Mouse (Mus musculus): Measurements from ENCODE around the gene Gpr37. TPM values are rescaled to one million over a fixed set of nuclear protein-coding genes. Genes with fewer than 3 reads are reported as not detected.
A peak's percentile ranks its signal among the peaks of the same experiment; 100 is the strongest.

The Gpr37 gene
- 10 to 100 TPM in 1 of 2 experiments, 1 to 10 TPM in 1; 7.8 to 13.6 TPM for total RNA-seq (2021)
- long read RNA-seq, experiment 1, full-length matches to known transcripts, result 41 of 43 reads
- long read RNA-seq, experiment 1, partial matches to known transcripts, result 0 of 43 reads
- long read RNA-seq, experiment 1, other reads (novel, unspliced or antisense), result 2 of 43 reads
- long read RNA-seq, experiment 2, full-length matches to known transcripts, result 20 of 21 reads
- long read RNA-seq, experiment 2, partial matches to known transcripts, result 0 of 21 reads
- long read RNA-seq, experiment 2, other reads (novel, unspliced or antisense), result 1 of 21 reads

GRCm38 (mm10) chr6:25690629-25691028 is at the start of gene Gpr37:
Gene Gpr37 (minus strand): TSS chr6:25690729.
- DNase-seq (ENCODE audit: low spot score in 2 of 2), result no peak
- intact Hi-C loops (cut with DNase I), result no loop called here

GRCm38 (mm10) chr6:25736533-25736932 is 46.0 kb upstream of the Gpr37 start:
- DNase-seq (ENCODE audit: low spot score in 2 of 2), result no peak
- intact Hi-C loops (cut with DNase I), result no loop called here

DNA sequence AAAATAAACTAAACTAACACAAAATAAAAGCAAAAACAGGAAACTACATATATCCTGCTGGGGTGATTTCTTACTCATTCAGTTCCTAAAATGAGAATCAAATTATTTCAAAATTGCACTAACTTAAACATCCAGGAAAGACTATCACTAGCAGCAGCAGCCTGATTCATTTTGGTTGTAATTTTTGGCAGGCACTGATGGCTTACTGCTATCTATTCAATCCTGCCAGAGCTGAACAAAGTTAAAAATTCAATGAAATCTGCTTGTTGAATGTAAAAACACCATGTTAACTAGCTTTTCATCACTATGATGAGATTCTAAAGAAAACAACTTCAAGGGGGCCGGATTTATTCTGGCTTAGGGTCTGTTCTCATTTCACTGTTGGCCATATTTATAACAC is 36.0 kb upstream of the Gpr37 start:
- intact Hi-C loops (cut with DNase I), result no loop called here
- no peak for DNase-seq (ENCODE audit: low spot score in 2 of 2)

- intact Hi-C loops (cut with DNase I), result no loop called here
- DNase-seq (ENCODE audit: low spot score in 2 of 2), result no peak
Observed at GRCm38 (mm10) chr6:25710601-25711000, 20.1 kb upstream of the Gpr37 start.

DNA sequence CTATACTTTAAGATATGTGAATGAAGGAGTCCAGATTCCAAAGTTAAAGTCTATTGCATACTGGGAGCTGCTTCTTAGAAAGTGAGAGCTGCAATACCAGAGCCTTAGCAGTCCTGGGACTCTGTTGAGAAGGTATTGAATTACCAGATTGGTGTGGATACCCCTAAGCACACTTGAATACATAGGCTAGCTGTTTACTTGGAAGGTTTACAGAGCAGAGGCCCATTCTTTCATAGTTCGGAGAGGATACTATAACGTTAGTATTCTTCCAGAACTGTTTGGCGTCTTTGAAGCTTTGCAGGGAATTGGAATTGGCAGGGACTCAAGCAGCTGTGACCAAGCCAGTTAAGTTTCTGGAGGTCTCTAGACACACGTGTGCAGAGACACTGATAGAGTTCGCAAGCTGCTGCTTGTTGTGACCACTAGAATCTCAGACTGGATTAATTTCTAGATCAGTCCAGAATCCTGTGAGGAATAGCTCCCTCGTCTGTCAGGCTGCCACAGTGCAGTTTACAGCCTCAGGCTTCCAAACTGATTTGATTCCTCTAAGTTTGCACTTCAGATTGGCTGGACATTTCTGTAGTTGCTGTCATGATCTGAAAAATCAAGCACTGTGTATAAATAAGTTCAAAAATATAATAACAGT is 18.8 kb upstream of the Gpr37 start:
- intact Hi-C loops (cut with DNase I), result loop anchor here (2.0 to 10.0 kb wide), 2 partner anchors 395 to 689 kb away; no protein-coding TSS in a partner anchor
- peak; percentile 61 to 71 for DNase-seq (ENCODE audit: low spot score in 2 of 2)

GRCm38 (mm10) chr6:25699956-25700355 is 9.4 kb upstream of the Gpr37 start:
- intact Hi-C loops (cut with DNase I), result loop anchor here (10.0 kb wide), 1 partner anchor 385 kb away; no protein-coding TSS in a partner anchor
- DNase-seq (ENCODE audit: low spot score in 2 of 2), result no peak

GRCm38 (mm10) chr6:25690284-25690605 is 284 bp downstream of the Gpr37 start:
- intact Hi-C loops (cut with DNase I), result no loop called here

DNA sequence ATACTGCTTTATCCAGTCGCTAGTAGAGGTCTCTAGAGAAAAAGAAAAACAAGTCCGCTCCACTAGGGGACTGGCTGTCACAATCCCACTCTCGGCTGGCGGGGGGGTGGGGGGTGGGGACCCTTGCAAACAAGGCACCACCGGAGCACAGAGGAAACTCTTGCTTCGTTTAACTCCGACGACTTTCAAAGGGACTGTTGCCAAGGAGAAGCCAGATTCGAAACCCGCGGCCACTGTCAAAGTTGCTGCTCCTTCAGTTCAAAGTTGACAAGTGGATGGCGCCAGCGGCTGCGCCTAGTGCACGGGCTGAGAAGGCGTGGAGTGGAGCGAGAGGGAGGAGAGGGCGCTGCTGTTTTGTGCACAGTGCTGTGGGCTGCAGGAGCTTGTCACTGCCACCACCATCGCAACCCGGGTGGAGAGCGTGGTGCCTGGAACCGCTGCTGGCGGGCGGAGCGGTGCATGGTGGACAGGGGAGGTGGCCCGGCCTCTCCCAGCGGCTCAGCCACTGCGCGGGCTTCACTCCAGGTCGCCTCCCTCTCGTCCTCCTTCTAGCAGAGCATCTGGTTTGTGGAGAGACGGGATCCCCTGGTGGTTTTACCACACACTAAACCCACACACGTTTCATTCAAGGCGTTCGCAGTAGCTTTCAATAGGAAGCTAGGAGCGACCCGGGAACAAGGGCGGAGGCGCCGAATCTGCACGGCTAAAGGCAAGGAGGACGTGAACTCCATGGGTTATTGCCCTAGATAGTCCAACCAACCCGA is 827 bp downstream of the Gpr37 start:
- intact Hi-C loops (cut with DNase I), result no loop called here

More at GRCm38 (mm10) chr6:25690284-25690605, 284 bp downstream of the Gpr37 start:
- peak; percentile 46 to 57 for DNase-seq (ENCODE audit: low spot score in 2 of 2)

DNA sequence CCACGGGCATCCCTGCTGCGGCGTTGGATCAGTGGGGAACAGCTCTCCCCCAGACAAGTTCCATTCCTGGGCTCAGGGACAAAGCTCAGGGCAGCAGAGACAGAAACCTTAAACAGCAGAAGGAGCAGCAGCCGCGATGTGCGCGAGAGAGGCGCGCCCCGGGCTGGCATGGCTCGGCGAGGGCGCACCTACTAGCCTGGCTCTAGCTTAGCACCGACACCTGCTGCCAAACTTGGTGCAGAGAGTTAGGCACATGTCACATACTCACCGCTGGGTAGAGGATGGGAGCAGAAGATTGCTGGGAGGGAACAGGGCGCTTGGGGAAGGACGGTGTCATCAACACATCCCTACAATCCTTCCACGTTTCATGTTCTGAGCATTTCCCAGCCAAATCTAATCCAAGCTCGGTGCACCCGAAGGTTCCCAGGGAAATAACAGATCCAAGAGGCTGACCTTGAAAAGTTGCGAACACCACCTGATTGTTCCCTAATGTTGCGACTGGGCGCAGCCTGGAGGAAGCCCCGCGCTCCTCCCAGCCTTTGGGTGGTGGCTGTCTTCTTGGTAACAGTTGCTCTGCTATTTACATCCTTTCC is 1.5 kb downstream of the Gpr37 start:
- peak; percentile 10 to 11 for DNase-seq (ENCODE audit: low spot score in 2 of 2)
- intact Hi-C loops (cut with DNase I), result no loop called here

More for the DNA sequence above, 827 bp downstream of the Gpr37 start:
- peak; percentile 39 to 48 for DNase-seq (ENCODE audit: low spot score in 2 of 2)

DNA sequence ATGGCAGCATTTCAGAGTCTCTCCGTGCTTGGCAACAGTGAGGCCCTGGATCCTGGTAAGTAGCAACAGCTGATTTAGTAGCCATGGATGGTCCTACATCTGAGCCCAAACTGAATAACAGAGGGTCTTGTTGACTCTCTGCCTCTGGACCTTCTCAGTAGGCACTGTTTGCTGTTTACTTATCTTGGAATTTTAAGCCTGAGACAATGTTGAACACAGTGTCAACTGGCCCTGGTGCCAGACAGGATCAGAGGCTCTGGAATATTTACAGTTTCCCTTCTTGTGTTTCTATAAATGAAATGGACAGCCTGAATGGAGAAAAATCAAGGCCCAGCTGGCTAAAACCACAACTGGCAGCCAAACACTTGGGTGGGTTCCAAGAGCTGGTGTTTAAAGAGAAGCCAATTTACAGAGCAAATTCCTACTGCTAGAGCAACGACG is 3.7 kb downstream of the Gpr37 start:
- intact Hi-C loops (cut with DNase I), result no loop called here
- DNase-seq (ENCODE audit: low spot score in 2 of 2), result peak in 1 of 2 experiments; percentile 43

DNA sequence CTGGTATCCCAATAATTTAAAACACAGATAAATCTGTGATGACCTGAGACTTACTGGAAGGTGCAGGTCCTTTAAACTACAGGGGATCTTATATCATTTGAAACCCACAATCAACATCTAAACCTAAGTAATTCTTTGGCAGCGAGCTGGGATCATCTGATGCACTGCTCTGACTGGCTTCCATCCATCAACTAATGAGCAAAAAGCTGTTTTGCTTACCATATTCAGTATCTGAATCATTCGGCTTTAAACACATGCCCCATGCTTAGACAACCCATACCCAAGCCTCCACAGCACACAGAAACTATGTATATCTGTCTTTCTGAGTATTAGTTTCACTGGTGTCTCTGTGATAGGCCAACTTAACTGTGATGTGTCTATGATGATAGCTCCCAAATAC is 6.1 kb downstream of the Gpr37 start:
- no peak for DNase-seq (ENCODE audit: low spot score in 2 of 2)
- intact Hi-C loops (cut with DNase I), result no loop called here

- no peak for DNase-seq (ENCODE audit: low spot score in 2 of 2)
- intact Hi-C loops (cut with DNase I), result no loop called here
Observed at GRCm38 (mm10) chr6:25675111-25675510, 15.4 kb downstream of the Gpr37 start.

DNA sequence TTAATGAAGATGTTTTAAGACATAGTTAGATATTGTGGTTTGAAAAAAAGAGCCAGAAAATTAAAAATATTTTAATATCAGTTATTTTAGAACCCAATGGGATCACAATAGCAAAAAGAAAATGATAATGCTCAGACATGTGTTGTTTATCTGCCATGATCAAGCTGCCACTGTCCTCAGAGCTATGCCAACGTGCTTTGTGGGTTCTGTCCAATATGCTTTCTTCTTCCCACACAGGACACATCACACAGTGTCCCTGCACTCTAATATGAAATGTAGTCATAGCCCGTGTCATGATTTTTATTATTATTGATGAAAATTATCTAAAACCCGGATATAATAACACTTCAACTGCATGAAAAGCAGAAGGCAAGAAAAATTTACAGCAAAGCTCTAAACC is 16.7 kb downstream of the Gpr37 start:
- intact Hi-C loops (cut with DNase I), result no loop called here
- DNase-seq (ENCODE audit: low spot score in 2 of 2), result no peak

GRCm38 (mm10) chr6:25670150-25670549 is 20.4 kb downstream of the Gpr37 start:
- intact Hi-C loops (cut with DNase I), result no loop called here
- DNase-seq (ENCODE audit: low spot score in 2 of 2), result no peak

DNA sequence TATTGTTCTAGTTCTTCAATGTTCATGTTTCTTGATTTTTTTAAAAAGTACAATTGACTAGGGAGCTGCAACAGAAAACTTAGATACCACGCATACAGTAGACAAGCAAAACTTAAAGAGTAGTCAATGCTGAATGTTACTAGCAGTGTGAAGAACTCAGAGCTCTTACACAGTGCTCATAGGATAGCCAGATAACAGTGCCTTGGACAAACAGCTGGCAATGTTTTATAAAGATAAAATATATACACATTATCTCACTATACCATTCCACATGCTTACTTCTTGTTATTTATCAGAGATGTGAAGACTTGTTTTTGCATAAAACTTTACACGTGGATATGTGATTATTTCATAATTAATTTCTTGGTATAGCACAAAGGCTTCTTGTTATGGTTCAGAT is 26.6 kb downstream of the Gpr37 start:
- no peak for DNase-seq (ENCODE audit: low spot score in 2 of 2)
- intact Hi-C loops (cut with DNase I), result no loop called here

- DNase-seq (ENCODE audit: low spot score in 2 of 2), result no peak
Observed at GRCm38 (mm10) chr6:25659924-25660675, 30.4 kb downstream of the Gpr37 start.

More at GRCm38 (mm10) chr6:25659924-25660675, 30.4 kb downstream of the Gpr37 start:
- intact Hi-C loops (cut with DNase I), result no loop called here

All from left cerebral cortex, postnatal 14 days (tissue).